Mouse (Mus musculus): ENCODE measurements around the gene Exo5. TPM values are rescaled to one million over a fixed set of nuclear protein-coding genes. Genes with fewer than 3 reads are reported as not detected.

Exo5 gene
- total RNA-seq, 4 experiments from 2014 or later: 0.87 to 2.8 (median 1.5) TPM

DNA sequence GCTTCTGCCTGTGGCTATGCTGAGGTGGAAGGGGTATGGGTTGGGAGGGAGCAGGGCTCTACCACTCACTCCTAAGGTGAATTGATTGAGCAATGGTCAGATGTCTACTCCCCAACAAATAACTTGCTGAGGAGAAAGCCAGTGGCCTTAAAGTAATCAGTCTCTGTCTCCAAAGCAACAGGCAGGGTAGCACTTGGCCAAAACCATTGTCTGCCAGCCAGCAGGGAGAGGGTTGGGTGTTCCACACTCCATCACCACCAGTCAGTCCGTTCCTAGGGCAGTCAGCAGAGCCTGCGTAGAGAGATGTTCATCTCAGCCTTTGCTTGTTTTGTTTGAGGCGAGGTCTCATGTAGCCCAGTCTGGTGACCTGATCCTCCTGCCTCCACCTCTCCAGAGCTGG, 48.9 kb downstream of the Exo5 start:
- DNase-seq (ENCODE audit: low spot score in 2 of 2): no peak

Small RNA genes within 50 kb of the gene (microRNA-seq; reads per million reads assigned to microRNA genes)
- not detected for gene Mir7015

Other genes with a start within 250 kb of the Exo5 start
- gene Kcnq4, start 176.4 kb downstream of the Exo5 start, total RNA-seq (2022): 10 to 100 TPM; 11.1 to 21.9 (median 13.6) TPM
- gene Nfyc, start 93.4 kb downstream of the Exo5 start, total RNA-seq (2022): 10 to 100 TPM; 38.3 to 42.7 (median 38.3) TPM
- gene Rims3, start 70.2 kb downstream of the Exo5 start, total RNA-seq (2022): under 1 TPM in 2 of 4 experiments, not detected in 2; 0.02 to 0.11 TPM
- under 1 TPM in 3 of 4 experiments, not detected in 1; 0.24 to 0.43 (median 0.24) TPM for gene Zfp69, start 26.7 kb upstream of the Exo5 start, total RNA-seq (2022)
- gene Smap2, start 92.2 kb upstream of the Exo5 start, total RNA-seq (2022): 10 to 100 TPM; 11.5 to 15.2 (median 14.0) TPM
- gene Col9a2, start 114.4 kb upstream of the Exo5 start, total RNA-seq (2022): under 1 TPM in 2 of 4 experiments, not detected in 2; 0.13 to 0.44 TPM
- 10 to 100 TPM; 18.3 to 22.8 (median 18.8) TPM for gene Zmpste24, start 173.2 kb upstream of the Exo5 start, total RNA-seq (2022)
- not detected for gene Tmco2, start 184.2 kb upstream of the Exo5 start, total RNA-seq (2022)

Measured in gastrocnemius, adult 8-10 months (tissue).